Mouse (Mus musculus) Patski (cell line): ENCODE measurements around the gene Tbcel. TPM values are rescaled to one million over a fixed set of nuclear protein-coding genes. Genes with fewer than 3 reads are reported as not detected.

ENCODE experiments used
- ATAC-seq: fragments of 100-300 bp; one replicate; pipeline ENCODE4 v1.8.0; 2021
- CTCF ChIA-PET: fragments of 350-600 bp; sonication (Branson Sonifier 250); formaldehyde crosslinking; loops from one replicate; lab custom pipeline; 2022; ENCODE audit warnings: inconsistent platforms; lab: Charles Lee
- POLR2A ChIA-PET: fragments of 350-600 bp; sonication (Branson Sonifier 250); formaldehyde crosslinking; loops from one replicate; lab custom pipeline; 2022; ENCODE audit warnings: antibody characterized with exemption, inconsistent platforms; lab: Charles Lee
- DNase-seq: peaks from one replicate; pipeline ENCODE4 v3.0.0-alpha.2; 2011; ENCODE audit warnings: low read depth, low spot score
- H3K27me3 ChIP-seq: fragments of 371-371 bp; one replicate; pipeline ENCODE4 v1.5.1; 2021
- CTCF ChIP-seq: fragments of 100-300 bp; IDR thresholded peaks from one replicate; pipeline ENCODE4 v1.5.1; 2021
- in situ Hi-C: fragments of 300-500 bp; cut with MboI; formaldehyde crosslinking; loops from 3 replicates; pipeline ENCODE4 v1.11.1; 2018; ENCODE audit warnings: low pct_unique_long_range_greater_than_20kb, mixed read lengths
- polyA plus RNA-seq: library from polyadenylated mRNA; unstranded; gene quantifications from one replicate; pipeline ENCODE4 v1.2.3, GENCODE M21; 2021

Gene Tbcel
- polyA plus RNA-seq, 1 experiment from 2014 or later: 23.3 TPM

GRCm38 (mm10) chr9:42513159-42513558 is 5.5 kb upstream of the Tbcel start:
- DNase-seq (no peak), ATAC-seq (no peak)
- POLR2A ChIA-PET: no interaction called here
- CTCF ChIA-PET: no interaction called here
- H3K27me3 ChIP-seq: peaks cover 11% of the 10 kb centered on the region
- no peak for TF ChIP-seq CTCF
- in situ Hi-C loops: no loop called here

- H3K27me3 ChIP-seq: peaks cover 17% of the 10 kb centered on the region
- CTCF ChIA-PET: interaction anchor here (0.6 kb wide), 1 partner anchor 11 kb away, joined by 3 read pairs; no protein-coding TSS in a partner anchor
- ATAC-seq (no peak), DNase-seq (no peak)
- in situ Hi-C loops: no loop called here
- POLR2A ChIA-PET: no interaction called here
- no peak for TF ChIP-seq CTCF
Observed at GRCm38 (mm10) chr9:42512312-42512711, 4.7 kb upstream of the Tbcel start.

GRCm38 (mm10) chr9:42508235-42508634 is 626 bp upstream of the Tbcel start:
- no peak for TF ChIP-seq CTCF
- ATAC-seq (no peak), DNase-seq (no peak)
- ChIA-PET CTCF (no interaction called here), POLR2A (interaction anchor here (1.8 kb wide), 1 partner anchor 10 kb away, joined by 5 read pairs; no protein-coding TSS in a partner anchor)
- in situ Hi-C loops: no loop called here
- peaks cover 29% of the 10 kb centered on the region for H3K27me3 ChIP-seq

GRCm38 (mm10) chr9:42507022-42507421 is 587 bp downstream of the Tbcel start:
- peaks cover 39% of the 10 kb centered on the region for H3K27me3 ChIP-seq
- no peak for TF ChIP-seq CTCF
- in situ Hi-C loops: no loop called here
- no peak for ATAC-seq
- ChIA-PET POLR2A (interaction anchor here (1.8 kb wide), 1 partner anchor 11 kb away, joined by 5 read pairs; no protein-coding TSS in a partner anchor), CTCF (interaction anchor here (1.0 kb wide), 1 partner anchor 17 kb away, joined by 4 read pairs; no protein-coding TSS in a partner anchor)
- no peak for DNase-seq

- ATAC-seq (no peak), DNase-seq (no peak)
- no peak for TF ChIP-seq CTCF
- peaks cover 48% of the 10 kb centered on the region for H3K27me3 ChIP-seq
- CTCF ChIA-PET: no interaction called here
- POLR2A ChIA-PET: interaction anchor here (0.6 kb wide), 1 partner anchor 157 kb away, joined by 3 read pairs; no protein-coding TSS in a partner anchor
- in situ Hi-C loops: no loop called here
Observed at GRCm38 (mm10) chr9:42504971-42505510, 2.6 kb downstream of the Tbcel start.

GRCm38 (mm10) chr9:42504559-42504958 is 3.0 kb downstream of the Tbcel start:
- no peak for DNase-seq
- no peak for ATAC-seq
- TF ChIP-seq CTCF: no peak
- ChIA-PET CTCF (no interaction called here), POLR2A (interaction anchor here (0.6 kb wide), 1 partner anchor 157 kb away, joined by 3 read pairs; no protein-coding TSS in a partner anchor)
- peaks cover 48% of the 10 kb centered on the region for H3K27me3 ChIP-seq
- in situ Hi-C loops: no loop called here

GRCm38 (mm10) chr9:42503709-42504108 is 3.9 kb downstream of the Tbcel start:
- ChIA-PET CTCF (no interaction called here), POLR2A (no interaction called here)
- DNase-seq (no peak), ATAC-seq (no peak)
- no peak for TF ChIP-seq CTCF
- in situ Hi-C loops: no loop called here
- H3K27me3 ChIP-seq: peaks cover 48% of the 10 kb centered on the region

- ATAC-seq (no peak), DNase-seq (no peak)
- no peak for TF ChIP-seq CTCF
- ChIA-PET POLR2A (no interaction called here), CTCF (no interaction called here)
- H3K27me3 ChIP-seq: peaks cover 44% of the 10 kb centered on the region
- in situ Hi-C loops: no loop called here
Observed at GRCm38 (mm10) chr9:42496296-42496695, 11.3 kb downstream of the Tbcel start.

GRCm38 (mm10) chr9:42491780-42492179 is 15.8 kb downstream of the Tbcel start:
- no peak for DNase-seq
- CTCF ChIA-PET: no interaction called here
- ATAC-seq: no peak
- in situ Hi-C loops: no loop called here
- no peak for TF ChIP-seq CTCF
- POLR2A ChIA-PET: no interaction called here
- H3K27me3 ChIP-seq: peaks cover 52% of the 10 kb centered on the region

- H3K27me3 ChIP-seq: peaks cover 54% of the 10 kb centered on the region
- in situ Hi-C loops: no loop called here
- no peak for TF ChIP-seq CTCF
- ChIA-PET POLR2A (no interaction called here), CTCF (no interaction called here)
- ATAC-seq: no peak
- no peak for DNase-seq
Observed at GRCm38 (mm10) chr9:42490589-42491382, 16.8 kb downstream of the Tbcel start.

- CTCF ChIA-PET: no interaction called here
- DNase-seq: no peak
- ATAC-seq: no peak
- peaks cover 61% of the 10 kb centered on the region for H3K27me3 ChIP-seq
- POLR2A ChIA-PET: interaction anchor here (0.6 kb wide), 1 partner anchor 175 kb away, joined by 3 read pairs; no protein-coding TSS in a partner anchor
- in situ Hi-C loops: no loop called here
- no peak for TF ChIP-seq CTCF
Observed at GRCm38 (mm10) chr9:42488071-42488470, 19.5 kb downstream of the Tbcel start.
